Mouse (Mus musculus) hindbrain, embryonic 16.5 days (tissue): Measurements from ENCODE around the gene Ddb2. TPM values are rescaled to one million over a fixed set of nuclear protein-coding genes. Genes with fewer than 3 reads are reported as not detected.
A peak's percentile ranks its signal among the peaks of the same experiment; 100 is the strongest.

ENCODE experiments used
- ATAC-seq: fragments of 200-750 bp; cut with Nextera tagmentation; 2 replicates; pipeline ENCODE4 v1.8.0; 2017; ENCODE audit warnings: moderate TSS enrichment, moderate library complexity
- H3K27ac ChIP-seq: fragments of 300-500 bp; sonication (generic); 2 replicates; pipeline ENCODE4 v1.5.1; 2014; ENCODE audit warnings: low read depth, mild to moderate bottlenecking, control low read depth, low read length, moderate library complexity
- H3K27me3 ChIP-seq: fragments of 300-500 bp; sonication (generic); replicated peaks from 2 replicates; pipeline ENCODE4 v1.6.1; 2014; ENCODE audit warnings: low read length; ENCODE audit not compliant: control insufficient read depth, insufficient read depth
- H3K36me3 ChIP-seq: fragments of 300-500 bp; sonication (generic); 2 replicates; pipeline ENCODE4 v1.6.1; 2014; ENCODE audit warnings: mild to moderate bottlenecking, low read length, moderate library complexity, mixed read lengths; ENCODE audit not compliant: control insufficient read depth, insufficient read depth
- H3K4me1 ChIP-seq: fragments of 300-500 bp; sonication (generic); 2 replicates; pipeline ENCODE4 v1.6.1; 2014; ENCODE audit warnings: low read depth, low read length; ENCODE audit not compliant: control insufficient read depth, insufficient read depth
- H3K4me2 ChIP-seq: fragments of 300-500 bp; sonication (generic); 2 replicates; pipeline ENCODE4 v1.6.1; 2014; ENCODE audit warnings: mild to moderate bottlenecking, low read length, control low read depth, moderate library complexity
- H3K4me3 ChIP-seq: fragments of 300-500 bp; sonication (generic); 2 replicates; pipeline ENCODE4 v1.5.1; 2014; ENCODE audit warnings: mild to moderate bottlenecking, low read length, control low read depth, moderate library complexity
- H3K9ac ChIP-seq: fragments of 300-500 bp; sonication (generic); 2 replicates; pipeline ENCODE4 v1.6.1; 2014; ENCODE audit warnings: low read depth, mild to moderate bottlenecking, control low read depth, low read length, moderate library complexity
- H3K9me3 ChIP-seq: fragments of 300-500 bp; sonication (generic); 2 replicates; pipeline ENCODE4 v1.6.1; 2014; ENCODE audit warnings: mild to moderate bottlenecking, low read length, moderate library complexity; ENCODE audit not compliant: control insufficient read depth
- WGBS: fragments of 180-500 bp; shearing (Covaris S2); extraction: QIAGEN DNeasy Blood & Tissue Kit; methylation state at CpG from one replicate; pipeline ENCODE4 v1.1.7; 2014; 5-methylcytosine and 5-hydroxymethylcytosine counted together
- polyA plus RNA-seq: library from polyadenylated mRNA; unstranded; fragments of >200 nt; fragmentation: Nextera tagmentation; extraction: Ambion mirVana; gene quantifications from 2 replicates; pipeline ENCODE4 v1.2.1, GENCODE M21; 2015

The Ddb2 gene
- polyA plus RNA-seq, 1 experiment from 2014 or later, result 16.1 TPM

DNA sequence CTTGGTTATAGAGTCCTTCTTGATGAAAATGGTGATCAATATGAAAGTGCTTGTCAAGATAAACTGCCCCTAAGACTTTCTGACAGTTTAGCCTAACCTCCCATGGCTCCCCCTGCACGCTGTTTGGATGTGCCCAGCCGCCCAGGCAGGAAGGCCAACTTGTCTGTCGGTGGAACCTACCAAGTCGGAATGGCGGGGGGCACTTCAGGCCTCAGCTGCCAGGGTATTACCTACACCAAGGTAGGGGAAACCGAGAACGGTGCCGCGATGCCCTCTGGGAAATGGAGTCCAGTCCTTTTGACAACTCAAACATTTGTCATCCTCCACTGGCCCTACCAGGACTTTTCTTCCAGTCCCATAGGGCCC is 53.7 kb downstream of the Ddb2 start:
- H3K4me1 ChIP-seq, result peaks cover 22% of the 10 kb centered on the region
- H3K27me3 ChIP-seq, result no peaks in the 10 kb centered on the region
- H3K9ac ChIP-seq, result peak overlapping the region; percentile 92
- peak; percentile 97 for ATAC-seq
- H3K27ac ChIP-seq, result peak overlapping the region; percentile 93
- H3K9me3 ChIP-seq, result no peaks in the 10 kb centered on the region
- H3K4me2 ChIP-seq, result peak overlapping the region; percentile 77
- no peaks in the 10 kb centered on the region for H3K36me3 ChIP-seq
- H3K4me3 ChIP-seq, result peak overlapping the region; percentile 87
- WGBS, result 0% methylated on average over 9 of the region's 9 CpGs

DNA sequence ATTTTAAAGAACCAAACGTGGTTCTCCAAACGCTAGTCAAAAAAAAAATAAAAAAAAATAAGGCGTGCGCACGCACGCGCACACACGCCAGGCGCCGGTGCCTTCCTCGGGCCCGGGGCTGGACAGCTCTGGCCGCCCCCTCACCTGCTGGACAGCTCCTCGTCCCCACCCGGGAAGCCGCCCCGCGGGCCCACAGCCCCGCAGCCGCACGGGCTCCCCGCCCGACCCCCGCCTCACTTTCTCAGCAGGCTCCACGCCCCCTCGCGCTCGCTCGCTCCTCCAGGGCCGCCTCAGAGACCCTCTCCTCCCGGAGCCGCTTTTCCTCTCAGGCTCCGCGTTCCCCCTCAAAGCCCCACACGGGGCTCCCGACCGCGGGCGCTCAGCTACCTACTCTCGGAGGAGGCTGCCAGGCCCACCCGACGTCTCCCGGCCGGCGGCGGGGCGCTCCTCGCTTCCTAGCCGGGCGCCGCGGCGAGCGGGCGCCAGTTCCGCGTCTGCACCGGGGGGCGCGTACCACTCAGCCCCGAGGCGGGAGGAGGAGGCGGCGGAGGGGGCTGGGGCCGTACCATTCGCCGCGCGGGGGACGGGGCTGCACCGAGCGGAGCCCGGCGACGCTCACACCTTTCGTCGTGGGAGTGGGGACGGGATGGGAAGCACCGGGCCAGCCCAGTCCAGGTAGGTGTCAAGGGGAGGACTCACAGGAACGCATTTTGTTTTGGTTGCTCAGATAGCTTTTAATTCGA is 54.2 kb downstream of the Ddb2 start:
- peak; percentile 97 for ATAC-seq
- H3K4me1 ChIP-seq, result peaks cover 22% of the 10 kb centered on the region

GRCm38 (mm10) chr2:91182016-91182404 is 54.8 kb downstream of the Ddb2 start:
- peaks cover 22% of the 10 kb centered on the region for H3K4me1 ChIP-seq
- peak overlapping the region; percentile 77 for H3K4me2 ChIP-seq
- peaks cover 5% of the 10 kb centered on the region for H3K36me3 ChIP-seq
- ATAC-seq, result no peak
- peak overlapping the region; percentile 92 for H3K9ac ChIP-seq
- WGBS, result 9% methylated on average over 8 of the region's 8 CpGs
- H3K4me3 ChIP-seq, result peak overlapping the region; percentile 87
- no peaks in the 10 kb centered on the region for H3K27me3 ChIP-seq
- peak overlapping the region; percentile 93 for H3K27ac ChIP-seq
- H3K9me3 ChIP-seq, result no peaks in the 10 kb centered on the region

More for the DNA sequence above, 54.2 kb downstream of the Ddb2 start:
- peak overlapping the region; percentile 87 for H3K4me3 ChIP-seq
- no peaks in the 10 kb centered on the region for H3K27me3 ChIP-seq
- H3K4me2 ChIP-seq, result peak overlapping the region; percentile 77
- H3K9ac ChIP-seq, result peak overlapping the region; percentile 92
- WGBS, result under 1% methylated on average over 73 of the region's 81 CpGs
- peaks cover 5% of the 10 kb centered on the region; the same call in 1 of the 2 replicates for H3K36me3 ChIP-seq
- peak overlapping the region; percentile 93 for H3K27ac ChIP-seq
- H3K9me3 ChIP-seq, result no peaks in the 10 kb centered on the region

DNA sequence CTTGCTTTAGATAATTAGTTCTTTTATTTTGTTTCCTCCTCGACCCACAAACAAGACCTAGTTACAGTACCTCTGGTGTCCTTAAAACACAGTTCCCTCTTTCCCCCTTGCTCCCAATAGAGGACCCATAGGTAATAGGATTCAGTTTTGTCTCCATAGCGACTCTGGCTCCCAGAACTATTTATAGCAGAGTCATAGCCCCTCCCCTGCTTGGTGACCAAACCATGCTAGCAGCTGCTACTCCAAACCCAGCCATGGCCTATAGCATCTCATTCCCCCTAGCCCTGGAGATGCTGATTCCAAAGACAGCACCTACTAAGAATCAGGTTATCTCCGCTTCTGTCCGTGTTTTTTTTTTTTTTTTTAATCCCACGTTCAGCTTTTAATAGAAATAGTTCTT is 56.1 kb downstream of the Ddb2 start:
- no peak overlapping the region for H3K9ac ChIP-seq
- WGBS, result 68% methylated on average over 5 of the region's 5 CpGs

GRCm38 (mm10) chr2:91179825-91180224 is 57.0 kb downstream of the Ddb2 start:
- no peak for ATAC-seq
- H3K27ac ChIP-seq, result no peak overlapping the region
- no peak overlapping the region for H3K4me3 ChIP-seq
- no peak overlapping the region for H3K9ac ChIP-seq
- peaks cover 11% of the 10 kb centered on the region for H3K36me3 ChIP-seq
- 37% methylated on average over 4 of the region's 4 CpGs for WGBS
- no peaks in the 10 kb centered on the region for H3K27me3 ChIP-seq
- no peaks in the 10 kb centered on the region for H3K9me3 ChIP-seq
- H3K4me1 ChIP-seq, result peaks cover 22% of the 10 kb centered on the region
- H3K4me2 ChIP-seq, result no peak overlapping the region

More for the DNA sequence above, 56.1 kb downstream of the Ddb2 start:
- no peak for ATAC-seq
- Histone ChIP-seq H3K36me3 (peaks cover 8% of the 10 kb centered on the region), H3K9me3 (no peaks in the 10 kb centered on the region), H3K4me3 (no peak overlapping the region), H3K27ac (no peak overlapping the region), H3K4me2 (peak overlapping the region; percentile 77), H3K27me3 (no peaks in the 10 kb centered on the region), H3K4me1 (peaks cover 22% of the 10 kb centered on the region)

DNA sequence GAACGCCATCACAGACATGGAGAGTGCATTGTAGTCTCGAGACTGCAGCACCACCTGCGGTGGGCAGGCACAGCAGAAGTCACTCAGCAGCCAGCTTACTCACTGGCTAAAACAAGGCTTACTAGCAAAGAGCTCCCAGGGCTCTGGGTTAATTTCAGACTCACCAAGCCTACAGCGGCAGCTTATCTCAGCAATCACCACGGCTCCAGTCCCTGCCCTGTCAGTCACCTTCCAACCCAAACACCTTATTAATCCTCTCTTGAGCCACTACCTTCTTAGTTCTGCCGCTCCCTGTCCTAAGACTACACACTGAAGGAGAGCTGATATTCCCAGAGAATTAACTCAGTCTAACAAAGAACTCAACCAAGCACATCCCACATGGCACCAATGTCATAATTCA is 60.5 kb downstream of the Ddb2 start:
- Histone ChIP-seq H3K4me2 (no peak overlapping the region), H3K27ac (no peak overlapping the region), H3K4me1 (peaks cover 10% of the 10 kb centered on the region), H3K9me3 (no peaks in the 10 kb centered on the region), H3K9ac (no peak overlapping the region), H3K4me3 (no peak overlapping the region), H3K27me3 (no peaks in the 10 kb centered on the region), H3K36me3 (peaks cover 26% of the 10 kb centered on the region)
- ATAC-seq, result no peak
- WGBS, result 78% methylated on average over 6 of the region's 6 CpGs

GRCm38 (mm10) chr2:91175490-91175889 is 61.3 kb downstream of the Ddb2 start:
- no peak for ATAC-seq
- no peak overlapping the region for H3K4me3 ChIP-seq
- 88% methylated on average over 4 of the region's 4 CpGs for WGBS
- no peak overlapping the region for H3K27ac ChIP-seq
- H3K4me1 ChIP-seq, result peaks cover 3% of the 10 kb centered on the region; the same call in 1 of the 2 replicates
- peaks cover 28% of the 10 kb centered on the region for H3K36me3 ChIP-seq
- H3K27me3 ChIP-seq, result no peaks in the 10 kb centered on the region
- no peak overlapping the region for H3K4me2 ChIP-seq
- no peaks in the 10 kb centered on the region for H3K9me3 ChIP-seq
- H3K9ac ChIP-seq, result no peak overlapping the region

GRCm38 (mm10) chr2:91169587-91170322 is 67.0 kb downstream of the Ddb2 start:
- ATAC-seq, result no peak
- H3K27ac ChIP-seq, result no peak overlapping the region
- 84% methylated on average over 25 of the region's 25 CpGs for WGBS
- H3K36me3 ChIP-seq, result peaks cover 43% of the 10 kb centered on the region
- H3K4me3 ChIP-seq, result no peak overlapping the region
- H3K27me3 ChIP-seq, result no peaks in the 10 kb centered on the region
- no peaks in the 10 kb centered on the region for H3K9me3 ChIP-seq
- H3K4me1 ChIP-seq, result no peaks in the 10 kb centered on the region
- no peak overlapping the region for H3K4me2 ChIP-seq
- H3K9ac ChIP-seq, result no peak overlapping the region

- 67% methylated on average over 4 of the region's 4 CpGs for WGBS
- Histone ChIP-seq H3K4me2 (no peak overlapping the region), H3K9ac (no peak overlapping the region), H3K4me1 (no peaks in the 10 kb centered on the region), H3K4me3 (no peak overlapping the region), H3K9me3 (no peaks in the 10 kb centered on the region), H3K36me3 (peaks cover 45% of the 10 kb centered on the region), H3K27ac (no peak overlapping the region), H3K27me3 (no peaks in the 10 kb centered on the region)
- no peak for ATAC-seq
Measured at GRCm38 (mm10) chr2:91167629-91168028, 69.2 kb downstream of the Ddb2 start.
